Mouse (Mus musculus): ENCODE measurements at regions not wholly inside any gene's neighbourhood (a gene's known extent, or its start where the extent isn't known, plus 50 kb on each side); places are given as distances from the start of the nearest gene placed in this dataset.
A peak's percentile ranks its signal among the peaks of the same experiment; 100 is the strongest.

GRCm38 (mm10) chr5:57197910-57198309 lies 519.9 kb upstream of the Pcdh7 start:
- H3K4me3 ChIP-seq (ENCODE audit: low read depth, low read length), result no peak overlapping the region
- H3K9me3 ChIP-seq (ENCODE audit: control insufficient read depth, low read length), result no peaks in the 10 kb centered on the region
- no peaks in the 10 kb centered on the region for H3K27me3 ChIP-seq (replicated peaks; ENCODE audit: control insufficient read depth, insufficient read depth, low read length)
- no peak for ATAC-seq (ENCODE audit: low read depth)
- no peak overlapping the region for H3K9ac ChIP-seq (ENCODE audit: low read depth, low read length)
- WGBS, result 79% methylated on average over 1 of the region's 1 CpGs
- H3K27ac ChIP-seq (replicated peaks; ENCODE audit: low read depth, low read length), result no peak overlapping the region
- no peaks in the 10 kb centered on the region for H3K4me1 ChIP-seq (ENCODE audit: control insufficient read depth, insufficient read depth, low read length)
- DNase-seq (ENCODE audit: low spot score), result no peak
- H3K36me3 ChIP-seq (ENCODE audit: control insufficient read depth, insufficient read depth, low read length), result no peaks in the 10 kb centered on the region
- no peak overlapping the region for H3K4me2 ChIP-seq (ENCODE audit: low read depth, low read length)

- no peaks in the 10 kb centered on the region for H3K36me3 ChIP-seq (ENCODE audit: control insufficient read depth, insufficient read depth, low read length)
- no peak overlapping the region for H3K4me2 ChIP-seq (ENCODE audit: low read depth, low read length)
- ATAC-seq (ENCODE audit: low read depth) (no peak), DNase-seq (ENCODE audit: low spot score) (peak; percentile 49)
- H3K9me3 ChIP-seq (ENCODE audit: control insufficient read depth, low read length), result no peaks in the 10 kb centered on the region
- 51% methylated on average over 4 of the region's 4 CpGs for WGBS
- H3K27me3 ChIP-seq (replicated peaks; ENCODE audit: control insufficient read depth, insufficient read depth, low read length), result no peaks in the 10 kb centered on the region
- no peaks in the 10 kb centered on the region for H3K4me1 ChIP-seq (ENCODE audit: control insufficient read depth, insufficient read depth, low read length)
- no peak overlapping the region for H3K9ac ChIP-seq (ENCODE audit: low read depth, low read length)
- no peak overlapping the region for H3K4me3 ChIP-seq (ENCODE audit: low read depth, low read length)
- H3K27ac ChIP-seq (replicated peaks; ENCODE audit: low read depth, low read length), result no peak overlapping the region
Observed at GRCm38 (mm10) chr5:57200420-57200819, 517.3 kb upstream of the Pcdh7 start.

Data from embryonic facial prominence, embryonic 14.5 days (tissue).